Mouse (Mus musculus) hindbrain, embryonic 12.5 days (tissue): ENCODE data around the gene Rpap1. TPM values are rescaled to one million over a fixed set of nuclear protein-coding genes. Genes with fewer than 3 reads are reported as not detected.

Experiments
- ATAC-seq: fragments of 200-750 bp; cut with Nextera tagmentation; 2 replicates; pipeline ENCODE4 v1.8.0; 2017; ENCODE audit warnings: moderate TSS enrichment; ENCODE audit not compliant: low FRiP score
- H3K27ac ChIP-seq: fragments of 300-500 bp; sonication (generic); 2 replicates; pipeline ENCODE4 v1.5.1; 2016; ENCODE audit warnings: mild to moderate bottlenecking
- H3K27me3 ChIP-seq: fragments of 300-500 bp; sonication (generic); 2 replicates; pipeline ENCODE4 v1.6.1; 2016; ENCODE audit warnings: mild to moderate bottlenecking
- H3K36me3 ChIP-seq: fragments of 300-500 bp; sonication (generic); 2 replicates; pipeline ENCODE4 v1.6.1; 2016; ENCODE audit warnings: mild to moderate bottlenecking
- H3K4me1 ChIP-seq: fragments of 300-500 bp; sonication (generic); 2 replicates; pipeline ENCODE4 v1.6.1; 2016
- H3K4me2 ChIP-seq: fragments of 300-500 bp; sonication (generic); replicated peaks from 2 replicates; pipeline ENCODE4 v1.6.1; 2016; ENCODE audit warnings: mild to moderate bottlenecking
- H3K4me3 ChIP-seq: fragments of 300-500 bp; sonication (generic); 2 replicates; pipeline ENCODE4 v1.5.1; 2016; ENCODE audit warnings: mild to moderate bottlenecking
- H3K9ac ChIP-seq: fragments of 300-500 bp; sonication (generic); 2 replicates; pipeline ENCODE4 v1.6.1; 2016; ENCODE audit warnings: mild to moderate bottlenecking, moderate library complexity
- H3K9me3 ChIP-seq: fragments of 300-500 bp; sonication (generic); replicated peaks from 2 replicates; pipeline ENCODE4 v1.6.1; 2016; ENCODE audit warnings: mild to moderate bottlenecking
- WGBS: fragments of 180-500 bp; shearing (Covaris S2); methylation state at CpG from one replicate; pipeline ENCODE4 v1.1.7; 2016; 5-methylcytosine and 5-hydroxymethylcytosine counted together
- polyA plus RNA-seq: library from polyadenylated mRNA; unstranded; fragments of >200 nt; fragmentation: Nextera tagmentation; extraction: Ambion mirVana; gene quantifications from 2 replicates; pipeline ENCODE4 v1.2.1, GENCODE M21; 2016

Rpap1 gene
- 29.3 and 31.0 TPM in 2 replicates for polyA plus RNA-seq

DNA sequence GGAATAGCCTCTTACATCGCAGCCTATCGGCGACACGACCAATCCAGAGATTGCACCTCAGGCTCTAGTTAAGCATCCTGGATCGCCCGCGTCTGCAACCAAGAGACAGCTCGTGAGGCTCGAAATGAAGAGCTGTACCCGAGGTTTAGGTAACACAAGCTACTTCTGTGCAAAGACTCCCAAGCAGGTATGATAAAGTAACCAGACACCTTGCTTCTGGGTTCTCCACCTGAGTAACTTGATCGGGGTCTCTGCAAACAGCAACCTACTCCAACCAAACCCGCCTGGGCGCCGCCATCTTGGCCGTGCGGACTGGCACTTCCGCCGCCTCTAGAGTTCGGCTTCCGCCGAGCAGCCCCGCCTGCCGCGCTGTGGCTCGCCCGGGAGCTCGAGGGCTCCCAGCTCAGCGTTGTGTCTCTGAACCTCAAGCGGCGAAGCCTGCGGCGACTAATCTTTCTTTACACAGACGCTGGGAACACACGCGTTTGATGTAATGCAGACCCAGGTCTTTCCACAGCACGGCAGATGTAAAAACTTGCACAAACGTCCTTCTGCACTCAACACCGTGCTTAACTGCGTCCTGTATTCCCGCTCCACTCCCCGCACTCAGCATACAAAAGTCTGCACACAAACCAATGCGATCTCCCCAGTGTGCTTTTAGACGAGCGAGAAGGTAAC, at the start of gene Rpap1:
TSS of gene Rpap1 (minus strand) at position 332 of the 678 bp plus-strand sequence.
- peak; percentile 96 for ATAC-seq
- peaks cover 7% of the 10 kb centered on the region for H3K36me3 ChIP-seq
- peaks cover 12% of the 10 kb centered on the region for H3K4me1 ChIP-seq
- H3K27me3 ChIP-seq = no peaks in the 10 kb centered on the region
- peak within 1 kb of the TSS; percentile 60 for H3K9ac ChIP-seq
- under 1% methylated on average over 44 of the region's 44 CpGs for WGBS
- H3K4me3 ChIP-seq = peak within 1 kb of the TSS; percentile 48
- peak within 1 kb of the TSS; percentile 57 for H3K4me2 ChIP-seq
- peak within 1 kb of the TSS; percentile 81 for H3K27ac ChIP-seq
- no peaks in the 10 kb centered on the region for H3K9me3 ChIP-seq

DNA sequence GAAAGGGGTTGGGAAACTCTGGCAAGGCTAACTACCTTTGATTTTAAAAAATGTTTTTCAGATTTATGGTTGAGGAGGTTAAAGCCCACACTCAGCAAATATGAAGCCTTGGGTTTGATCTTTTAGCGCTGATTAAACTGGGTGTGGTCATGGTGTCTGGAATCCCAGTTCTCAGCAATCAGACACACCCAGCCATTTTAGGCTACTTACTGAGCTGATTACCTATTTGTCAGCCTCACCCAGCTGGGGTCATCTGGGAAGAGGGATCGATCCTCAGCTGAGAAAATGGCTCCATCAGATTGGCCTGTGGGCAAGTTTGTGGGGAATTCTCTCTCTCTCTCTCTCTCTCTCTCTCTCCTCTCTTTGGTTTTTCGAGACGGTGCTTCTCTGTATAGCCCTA, 46.9 kb upstream of the Rpap1 start:
- no peak for ATAC-seq
- 89% methylated on average over 4 of the region's 4 CpGs for WGBS
- Histone ChIP-seq H3K9ac (no peak overlapping the region), H3K4me2 (no peak overlapping the region), H3K27ac (no peak overlapping the region), H3K9me3 (no peaks in the 10 kb centered on the region), H3K36me3 (no peaks in the 10 kb centered on the region), H3K4me3 (no peak overlapping the region), H3K4me1 (no peaks in the 10 kb centered on the region), H3K27me3 (peaks cover 3% of the 10 kb centered on the region; the same call in 1 of the 2 replicates)

DNA sequence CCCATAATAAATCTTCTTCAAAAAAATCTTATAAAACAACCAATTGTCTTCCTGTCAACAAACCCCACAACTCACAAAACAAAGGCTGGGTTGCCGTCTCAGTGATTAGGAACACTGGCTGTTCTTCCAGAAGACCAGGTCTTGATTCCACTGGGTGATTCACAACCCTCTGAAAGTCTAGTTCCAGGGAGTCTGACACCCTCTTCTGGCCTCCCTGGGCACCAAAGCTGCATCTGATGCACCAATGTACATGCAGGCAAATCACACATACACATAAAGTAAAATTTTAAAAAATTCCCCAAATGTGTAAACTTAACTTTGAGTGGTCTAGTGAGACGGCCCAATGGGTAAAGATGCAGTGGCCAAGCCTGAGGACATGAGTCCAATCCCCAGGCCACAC, 43.2 kb upstream of the Rpap1 start:
- H3K9ac ChIP-seq = no peak overlapping the region
- H3K27me3 ChIP-seq = no peaks in the 10 kb centered on the region
- H3K4me1 ChIP-seq = no peaks in the 10 kb centered on the region
- H3K4me2 ChIP-seq = no peak overlapping the region
- no peak overlapping the region for H3K27ac ChIP-seq
- H3K36me3 ChIP-seq = no peaks in the 10 kb centered on the region
- WGBS = 77% methylated on average over 2 of the region's 2 CpGs
- ATAC-seq = no peak
- no peaks in the 10 kb centered on the region for H3K9me3 ChIP-seq
- no peak overlapping the region for H3K4me3 ChIP-seq

DNA sequence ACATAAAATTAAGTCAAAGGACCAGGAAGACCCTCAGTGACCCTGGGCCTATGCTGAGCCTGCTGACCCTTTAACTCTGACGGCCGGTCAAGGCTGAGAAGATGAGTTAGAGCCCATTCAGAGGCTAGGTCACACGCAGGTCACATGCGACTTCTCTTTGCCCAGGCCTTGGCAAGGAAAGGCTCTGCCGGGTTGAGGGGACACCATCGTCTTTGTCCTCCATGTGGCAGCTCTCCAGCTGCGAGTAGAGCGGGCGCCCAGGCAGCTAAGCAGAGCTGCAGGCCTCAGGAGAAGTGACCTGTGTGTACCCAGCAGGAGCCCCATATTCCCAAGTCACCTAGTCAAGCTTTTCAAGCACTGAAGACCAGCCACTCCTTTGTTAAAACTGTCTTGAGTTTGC, 33.8 kb upstream of the Rpap1 start:
- 77% methylated on average over 9 of the region's 9 CpGs for WGBS
- Histone ChIP-seq H3K9me3 (no peaks in the 10 kb centered on the region), H3K4me2 (no peak overlapping the region), H3K27me3 (no peaks in the 10 kb centered on the region), H3K36me3 (peaks cover 11% of the 10 kb centered on the region), H3K9ac (no peak overlapping the region), H3K4me3 (no peak overlapping the region), H3K27ac (no peak overlapping the region), H3K4me1 (no peaks in the 10 kb centered on the region)
- ATAC-seq = no peak

DNA sequence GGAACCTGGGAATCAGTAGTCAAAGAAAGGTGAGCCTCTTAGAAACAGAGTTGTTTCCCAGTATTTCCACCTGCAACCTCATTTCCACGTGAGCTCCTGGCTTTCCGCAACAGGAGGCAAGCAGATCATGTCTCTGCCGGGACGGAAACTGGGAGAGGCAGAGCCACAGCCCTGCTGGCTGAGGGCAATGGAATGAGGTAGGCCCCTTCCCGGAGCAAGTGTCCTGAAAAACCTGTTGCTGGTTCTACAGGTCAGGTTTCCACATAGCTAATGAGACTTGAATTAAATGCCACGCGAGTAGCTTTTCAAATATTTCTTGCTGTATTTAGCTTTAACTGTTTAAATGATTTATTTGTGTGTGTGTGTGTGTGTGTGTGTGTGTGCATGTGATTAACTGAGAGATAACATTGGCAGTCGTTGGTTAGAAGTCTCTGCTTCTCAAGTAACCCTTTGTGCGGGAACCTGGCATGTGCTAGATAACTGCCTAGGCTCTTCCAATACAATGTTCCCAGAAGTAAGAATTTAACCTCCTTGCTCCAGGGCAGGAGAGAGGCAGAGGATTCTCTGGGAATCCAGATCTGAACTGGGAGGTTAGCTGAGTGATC, 31.4 kb upstream of the Rpap1 start:
- H3K36me3 ChIP-seq = peaks cover 22% of the 10 kb centered on the region
- ATAC-seq = no peak
- H3K9me3 ChIP-seq = no peaks in the 10 kb centered on the region
- H3K4me3 ChIP-seq = no peak overlapping the region
- H3K9ac ChIP-seq = no peak overlapping the region
- H3K27me3 ChIP-seq = no peaks in the 10 kb centered on the region
- WGBS = 68% methylated on average over 9 of the region's 9 CpGs
- no peaks in the 10 kb centered on the region for H3K4me1 ChIP-seq
- H3K27ac ChIP-seq = no peak overlapping the region
- H3K4me2 ChIP-seq = no peak overlapping the region

DNA sequence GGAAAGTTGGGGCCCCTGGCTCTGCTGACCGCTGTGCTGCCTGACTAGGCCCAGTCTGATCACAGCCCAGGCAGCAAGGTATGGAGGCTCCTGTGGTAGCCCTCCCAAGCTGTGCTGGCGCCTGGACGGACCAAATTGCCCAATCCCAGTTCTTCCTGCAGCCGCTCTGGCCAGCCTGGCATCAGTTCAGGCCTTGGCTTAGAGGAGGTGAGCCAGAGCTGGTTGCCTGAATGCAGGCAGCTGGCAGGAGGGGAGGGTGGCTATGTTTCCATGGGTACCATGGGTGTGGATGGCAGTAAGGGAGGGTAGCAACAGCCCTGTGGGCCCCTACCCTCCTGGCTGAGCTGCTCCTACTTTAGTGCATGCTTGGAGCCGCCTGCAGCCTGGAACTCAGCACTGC, 29.7 kb upstream of the Rpap1 start:
- H3K4me1 ChIP-seq = no peaks in the 10 kb centered on the region
- H3K4me2 ChIP-seq = no peak overlapping the region
- H3K27me3 ChIP-seq = no peaks in the 10 kb centered on the region
- no peak overlapping the region for H3K27ac ChIP-seq
- H3K9me3 ChIP-seq = no peaks in the 10 kb centered on the region
- H3K4me3 ChIP-seq = no peak overlapping the region
- 90% methylated on average over 5 of the region's 5 CpGs for WGBS
- no peak overlapping the region for H3K9ac ChIP-seq
- peaks cover 28% of the 10 kb centered on the region for H3K36me3 ChIP-seq
- no peak for ATAC-seq

DNA sequence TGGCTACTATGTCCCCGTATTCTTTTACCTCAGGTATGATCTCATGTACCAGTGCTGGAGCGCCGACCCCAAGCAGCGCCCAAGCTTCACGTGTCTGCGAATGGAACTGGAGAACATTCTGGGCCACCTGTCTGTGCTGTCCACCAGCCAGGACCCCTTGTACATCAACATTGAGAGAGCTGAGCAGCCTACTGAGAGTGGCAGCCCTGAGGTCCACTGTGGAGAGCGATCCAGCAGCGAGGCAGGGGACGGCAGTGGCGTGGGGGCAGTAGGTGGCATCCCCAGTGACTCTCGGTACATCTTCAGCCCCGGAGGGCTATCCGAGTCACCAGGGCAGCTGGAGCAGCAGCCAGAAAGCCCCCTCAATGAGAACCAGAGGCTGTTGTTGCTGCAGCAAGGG, 29.3 kb upstream of the Rpap1 start:
- Histone ChIP-seq H3K27me3 (no peaks in the 10 kb centered on the region), H3K4me1 (no peaks in the 10 kb centered on the region), H3K27ac (no peak overlapping the region), H3K36me3 (peaks cover 30% of the 10 kb centered on the region), H3K9ac (no peak overlapping the region), H3K4me3 (no peak overlapping the region), H3K4me2 (no peak overlapping the region), H3K9me3 (no peaks in the 10 kb centered on the region)
- 97% methylated on average over 13 of the region's 13 CpGs for WGBS
- no peak for ATAC-seq

DNA sequence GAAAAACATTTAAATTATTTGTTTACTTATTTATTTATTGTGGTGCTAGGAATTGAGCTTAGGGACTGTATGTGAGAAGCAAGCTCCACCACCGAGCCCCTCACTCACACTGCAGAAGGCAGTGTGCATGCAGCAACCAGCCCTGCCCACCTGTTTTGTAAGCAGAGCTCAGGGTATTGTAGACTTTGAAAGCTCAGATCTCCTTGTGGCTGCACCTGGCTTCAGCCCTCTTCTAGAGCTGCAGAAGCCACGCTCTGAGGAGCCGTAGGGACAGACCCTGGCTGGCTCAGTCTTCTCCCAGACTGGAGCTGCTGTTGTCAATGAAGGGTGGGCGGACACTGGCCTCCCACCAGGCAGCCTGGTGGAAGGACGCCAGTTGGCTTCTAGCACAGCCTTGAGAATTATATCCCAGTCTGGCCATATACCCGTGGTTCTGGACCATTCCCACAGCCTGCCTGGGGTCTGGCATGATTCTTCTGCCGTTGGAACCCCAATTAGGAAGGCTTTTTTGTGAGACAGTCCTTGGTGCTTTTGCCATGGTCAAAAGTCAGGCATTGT, 27.1 kb upstream of the Rpap1 start:
- Histone ChIP-seq H3K27me3 (no peaks in the 10 kb centered on the region), H3K9ac (no peak overlapping the region), H3K4me2 (no peak overlapping the region), H3K36me3 (peaks cover 49% of the 10 kb centered on the region), H3K4me3 (no peak overlapping the region), H3K4me1 (no peaks in the 10 kb centered on the region), H3K27ac (no peak overlapping the region), H3K9me3 (no peaks in the 10 kb centered on the region)
- ATAC-seq = no peak
- 73% methylated on average over 7 of the region's 7 CpGs for WGBS

DNA sequence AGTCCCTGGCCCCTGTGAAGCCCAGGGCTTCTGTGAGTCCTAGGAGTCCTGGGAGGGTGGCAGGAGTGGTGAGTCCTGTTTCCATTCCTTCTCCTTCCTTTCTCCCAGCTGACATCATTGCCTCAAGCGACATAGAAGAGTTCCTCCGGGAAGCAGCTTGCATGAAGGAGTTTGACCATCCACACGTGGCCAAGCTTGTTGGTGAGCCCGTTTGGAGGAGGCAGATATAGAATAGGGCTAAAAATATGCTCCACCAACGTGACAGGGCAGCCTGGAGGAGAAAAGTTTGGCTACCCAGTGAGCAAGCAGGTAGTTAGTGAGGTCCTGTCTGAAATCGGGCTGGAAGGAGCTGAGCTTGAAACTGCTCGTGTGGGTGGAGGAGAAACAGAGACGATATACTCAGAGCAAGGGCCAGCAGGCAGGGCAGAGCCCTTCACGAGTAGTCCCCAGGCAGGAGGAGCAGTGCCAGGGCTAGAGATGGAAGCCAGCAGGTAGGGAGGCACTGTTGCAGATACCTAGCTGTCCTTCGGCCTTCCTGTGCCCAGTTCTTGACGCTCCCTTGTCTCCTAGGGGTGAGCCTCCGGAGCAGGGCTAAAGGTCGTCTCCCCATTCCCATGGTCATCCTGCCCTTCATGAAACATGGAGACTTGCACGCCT, 24.3 kb upstream of the Rpap1 start:
- WGBS = 86% methylated on average over 14 of the region's 14 CpGs
- H3K4me3 ChIP-seq = no peak overlapping the region
- ATAC-seq = no peak
- H3K27ac ChIP-seq = no peak overlapping the region
- H3K9me3 ChIP-seq = no peaks in the 10 kb centered on the region
- peaks cover 52% of the 10 kb centered on the region for H3K36me3 ChIP-seq
- no peak overlapping the region for H3K4me2 ChIP-seq
- no peak overlapping the region for H3K9ac ChIP-seq
- peaks cover 8% of the 10 kb centered on the region; the same call in 1 of the 2 replicates for H3K4me1 ChIP-seq
- H3K27me3 ChIP-seq = no peaks in the 10 kb centered on the region

DNA sequence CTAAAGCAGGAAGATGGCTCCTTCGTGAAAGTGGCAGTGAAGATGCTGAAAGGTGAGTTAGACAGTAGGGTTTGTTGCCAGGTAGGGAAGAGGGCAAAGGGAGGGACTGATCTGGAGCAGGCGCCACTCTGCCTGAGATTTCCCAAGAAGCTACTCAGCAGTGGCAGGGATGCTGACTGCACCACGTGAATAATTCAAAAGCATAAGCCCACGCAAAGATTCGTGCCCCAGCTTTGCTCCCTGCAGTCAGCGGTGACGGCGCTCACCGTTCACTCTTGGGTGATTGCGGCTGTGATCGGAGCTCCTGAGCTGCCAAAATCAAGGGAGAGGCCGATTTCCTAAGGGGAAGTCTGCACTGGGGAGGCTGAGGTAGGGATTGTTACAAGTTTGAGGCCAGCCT, 23.6 kb upstream of the Rpap1 start:
- no peak for ATAC-seq
- H3K4me2 ChIP-seq = no peak overlapping the region
- no peak overlapping the region for H3K27ac ChIP-seq
- 77% methylated on average over 12 of the region's 12 CpGs for WGBS
- H3K36me3 ChIP-seq = peaks cover 50% of the 10 kb centered on the region
- H3K27me3 ChIP-seq = no peaks in the 10 kb centered on the region
- H3K9me3 ChIP-seq = no peaks in the 10 kb centered on the region
- no peak overlapping the region for H3K9ac ChIP-seq
- H3K4me1 ChIP-seq = peaks cover 9% of the 10 kb centered on the region; the same call in 1 of the 2 replicates
- H3K4me3 ChIP-seq = no peak overlapping the region

DNA sequence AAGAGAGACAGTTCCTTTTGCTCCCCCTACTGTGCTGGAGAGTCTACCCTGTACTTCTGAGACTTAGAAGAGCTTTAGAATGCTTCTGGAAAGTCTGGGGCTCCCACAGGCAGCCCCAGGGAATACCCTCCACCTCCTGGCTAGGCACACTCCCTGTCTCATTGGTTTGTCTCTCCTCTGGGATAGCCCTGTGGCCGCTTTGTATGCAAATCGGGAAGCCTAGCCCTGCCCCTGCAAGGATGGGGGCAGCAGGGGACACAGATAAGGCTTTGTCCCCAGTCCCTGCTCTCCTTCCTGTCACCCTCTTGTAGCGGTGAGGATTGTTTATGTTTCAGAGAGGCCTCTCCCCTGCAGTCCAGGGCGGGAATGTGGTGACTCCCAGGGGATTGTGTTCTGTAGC, 21.5 kb upstream of the Rpap1 start:
- peaks cover 29% of the 10 kb centered on the region for H3K4me1 ChIP-seq
- no peak for ATAC-seq
- H3K9me3 ChIP-seq = no peaks in the 10 kb centered on the region
- no peaks in the 10 kb centered on the region for H3K27me3 ChIP-seq
- WGBS = 34% methylated on average over 4 of the region's 4 CpGs
- no peak overlapping the region for H3K4me3 ChIP-seq
- H3K27ac ChIP-seq = no peak overlapping the region
- H3K36me3 ChIP-seq = peaks cover 44% of the 10 kb centered on the region
- 0 out of 2 replicates have a peak overlapping the region, but pooled peaks have one; percentile 6 for H3K9ac ChIP-seq
- H3K4me2 ChIP-seq = no peak overlapping the region

DNA sequence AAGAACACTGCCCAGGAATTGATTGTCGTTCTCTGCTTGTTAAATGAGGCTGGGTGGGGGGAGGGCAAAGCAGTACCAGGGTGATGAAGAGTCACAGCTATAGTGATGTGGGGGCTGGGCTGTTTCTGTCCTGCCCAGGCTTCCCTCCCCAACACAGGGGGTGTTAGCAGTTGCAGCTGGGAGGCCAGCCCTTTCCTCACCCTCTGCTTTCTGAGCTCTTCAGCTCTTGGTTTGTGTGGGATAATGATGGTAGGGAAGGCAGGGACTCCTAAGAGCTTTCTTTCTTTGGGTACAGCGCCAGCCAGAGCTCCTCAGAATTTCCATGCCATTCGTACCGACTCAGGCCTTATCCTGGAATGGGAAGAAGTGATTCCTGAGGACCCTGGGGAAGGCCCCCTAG, 21.1 kb upstream of the Rpap1 start:
- no peak for ATAC-seq
- H3K36me3 ChIP-seq = peaks cover 44% of the 10 kb centered on the region

More for the DNA sequence above, 21.1 kb upstream of the Rpap1 start:
- Histone ChIP-seq H3K4me3 (no peak overlapping the region), H3K27ac (no peak overlapping the region), H3K27me3 (no peaks in the 10 kb centered on the region), H3K9me3 (no peaks in the 10 kb centered on the region), H3K9ac (no peak overlapping the region), H3K4me2 (no peak overlapping the region), H3K4me1 (peaks cover 33% of the 10 kb centered on the region)
- 20% methylated on average over 4 of the region's 4 CpGs for WGBS
